Mouse (Mus musculus): ENCODE results near the gene Dach1. TPM values are rescaled to one million over a fixed set of nuclear protein-coding genes. Genes with fewer than 3 reads are reported as not detected.

Dach1 gene
- polyA plus RNA-seq, 1 experiment from 2014 or later = 2.1 TPM

DNA sequence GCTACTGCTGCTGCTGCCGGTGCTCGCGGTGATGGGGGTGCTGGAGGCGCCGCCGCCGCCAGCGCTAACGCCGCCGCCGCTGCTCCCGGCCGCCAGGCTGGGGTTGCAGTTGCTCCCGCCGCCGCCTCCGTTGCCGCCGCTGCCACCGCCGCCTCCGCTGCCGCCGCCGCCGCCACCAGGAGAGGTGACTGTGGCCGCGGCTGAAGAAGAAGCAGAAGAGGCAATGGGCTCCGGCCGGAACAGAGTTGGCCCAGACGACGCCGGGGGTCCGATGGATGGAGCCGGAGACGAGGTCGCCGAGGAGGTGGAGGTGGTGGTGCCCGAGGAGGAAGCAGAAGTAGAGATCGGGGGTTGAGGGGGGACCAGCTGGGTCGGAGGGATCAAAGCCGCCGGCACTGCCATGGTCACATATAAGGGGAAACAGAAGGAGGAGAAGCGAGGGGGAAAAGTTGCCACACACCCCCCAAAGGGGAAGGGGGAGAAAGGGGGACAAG, 610 bp downstream of the Dach1 start:
- under 1% methylated on average over 44 of the region's 45 CpGs for WGBS
- H3K4me2 ChIP-seq (replicated peaks; ENCODE audit: low read depth) = peak overlapping the region; percentile 93
- no peaks in the 10 kb centered on the region for H3K9me3 ChIP-seq (ENCODE audit: control insufficient read depth)
- no peaks in the 10 kb centered on the region for H3K27me3 ChIP-seq (replicated peaks; ENCODE audit: control insufficient read depth, insufficient read depth, low read length)
- no peak for TF ChIP-seq CTCF (IDR thresholded peaks at IDR 0.05; ENCODE audit: low read depth)
- peak overlapping the region; percentile 55 for H3K9ac ChIP-seq (ENCODE audit: low read depth, low read length)
- ATAC-seq = peak; percentile 19; the same call in 1 of the 2 replicates
- peak overlapping the region; percentile 35; the same call in 1 of the 2 replicates for H3K27ac ChIP-seq (ENCODE audit: low read depth, low read length)
- H3K4me1 ChIP-seq (replicated peaks; ENCODE audit: control insufficient read depth, insufficient read depth, low read length) = no peaks in the 10 kb centered on the region
- H3K36me3 ChIP-seq (ENCODE audit: control insufficient read depth, insufficient read depth) = no peaks in the 10 kb centered on the region
- H3K4me3 ChIP-seq (ENCODE audit: low read depth, low read length) = peak overlapping the region; percentile 73

DNA sequence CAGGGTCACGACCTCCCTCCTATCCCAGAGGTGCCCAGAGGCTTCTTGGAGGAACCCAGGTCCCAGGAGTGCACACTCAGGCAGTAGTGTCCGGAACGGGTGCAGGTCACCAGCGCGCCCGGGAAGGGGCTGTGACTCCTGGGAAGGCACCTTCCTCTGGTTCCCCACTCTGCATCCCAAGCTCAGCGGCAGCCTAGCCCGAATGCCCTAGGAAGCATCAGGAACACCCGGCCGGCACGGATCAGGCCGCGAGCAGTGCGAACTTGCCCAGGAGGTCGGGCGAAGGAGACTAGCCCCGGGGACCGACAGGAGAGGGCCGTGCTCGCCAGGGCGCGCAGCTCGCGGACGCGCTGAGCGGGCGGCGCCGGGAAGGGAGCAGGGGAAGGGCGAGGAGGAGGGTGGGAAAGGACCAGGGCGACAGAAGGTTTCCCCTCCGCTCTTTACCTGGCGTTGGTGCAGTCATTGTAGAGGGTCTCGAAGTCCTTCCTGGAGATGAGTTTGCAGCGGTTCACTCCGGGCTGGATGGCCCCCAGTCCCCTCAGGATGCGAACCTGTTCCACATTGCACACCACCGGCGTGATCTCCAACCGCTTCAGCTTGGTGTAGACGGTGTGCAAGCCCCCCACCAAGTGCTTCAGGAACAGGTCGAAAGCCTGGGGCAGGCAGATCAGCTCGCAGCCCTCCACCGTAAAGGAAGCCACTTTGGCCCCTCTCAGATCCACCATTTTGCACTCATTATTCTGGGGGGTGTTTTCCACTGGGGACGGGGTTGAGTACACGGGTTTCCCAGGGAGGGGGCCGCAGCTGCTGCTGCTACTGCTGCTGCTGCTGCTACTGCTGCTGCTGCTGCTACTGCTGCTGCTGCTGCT, 1.3 kb downstream of the Dach1 start:
- Histone ChIP-seq H3K36me3 (ENCODE audit: control insufficient read depth, insufficient read depth) (no peaks in the 10 kb centered on the region), H3K27ac (ENCODE audit: low read depth, low read length) (peak overlapping the region; percentile 35; the same call in 1 of the 2 replicates), H3K4me3 (ENCODE audit: low read depth, low read length) (peak overlapping the region; percentile 73), H3K4me2 (replicated peaks; ENCODE audit: low read depth) (peak overlapping the region; percentile 93), H3K27me3 (replicated peaks; ENCODE audit: control insufficient read depth, insufficient read depth, low read length) (no peaks in the 10 kb centered on the region), H3K9ac (ENCODE audit: low read depth, low read length) (peak overlapping the region; percentile 55), H3K9me3 (ENCODE audit: control insufficient read depth) (no peaks in the 10 kb centered on the region), H3K4me1 (replicated peaks; ENCODE audit: control insufficient read depth, insufficient read depth, low read length) (no peaks in the 10 kb centered on the region)
- peak; percentile 15; the same call in 1 of the 2 replicates for TF ChIP-seq CTCF (IDR thresholded peaks at IDR 0.05; ENCODE audit: low read depth)
- WGBS = under 1% methylated on average over 45 of the region's 48 CpGs
- peak; percentile 67 for ATAC-seq

DNA sequence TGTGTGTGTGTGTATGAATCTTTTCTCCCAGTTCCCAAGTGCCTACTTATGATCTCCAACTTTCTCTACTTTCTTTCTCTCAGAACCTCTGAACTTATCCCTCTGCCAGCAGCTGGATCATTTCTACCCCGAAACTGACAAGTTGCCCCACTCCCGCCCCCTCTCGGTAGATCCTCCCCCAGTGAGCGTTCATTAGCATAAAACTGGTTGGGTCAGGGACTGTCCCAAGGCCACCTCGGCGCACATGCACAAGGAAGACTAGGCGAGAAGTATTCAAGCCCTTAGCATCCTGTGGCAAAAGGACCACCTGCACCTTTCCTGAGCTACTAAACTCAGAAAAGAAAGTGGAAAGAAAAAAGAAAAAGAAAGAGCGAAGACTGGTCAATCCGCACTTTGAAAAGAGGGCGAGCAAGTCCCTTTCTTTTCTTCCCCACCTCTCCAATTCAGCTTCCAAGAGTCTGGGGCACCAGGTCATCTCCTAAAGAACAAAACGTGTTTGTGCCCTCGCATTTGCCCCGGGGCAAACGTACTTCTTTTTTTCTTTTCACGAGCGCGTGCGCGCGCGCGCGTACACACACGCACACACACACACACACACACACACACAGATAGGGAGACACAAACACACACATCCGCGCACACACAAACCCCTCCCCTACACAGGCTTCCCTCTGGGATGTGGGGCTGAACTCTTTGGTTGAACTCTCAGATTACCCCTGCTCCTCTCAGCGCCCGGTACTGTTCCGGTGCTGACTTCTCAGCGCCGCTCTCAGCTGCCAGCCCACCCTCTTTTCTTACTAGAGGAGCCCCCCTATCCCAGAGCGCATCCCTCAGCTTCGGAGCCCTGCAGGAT, 2.2 kb downstream of the Dach1 start:
- no peaks in the 10 kb centered on the region for H3K27me3 ChIP-seq (replicated peaks; ENCODE audit: control insufficient read depth, insufficient read depth, low read length)
- H3K4me2 ChIP-seq (replicated peaks; ENCODE audit: low read depth) = peak overlapping the region; percentile 93
- WGBS = 3% methylated on average over 33 of the region's 33 CpGs
- H3K27ac ChIP-seq (ENCODE audit: low read depth, low read length) = peak overlapping the region; percentile 35; the same call in 1 of the 2 replicates
- H3K4me1 ChIP-seq (replicated peaks; ENCODE audit: control insufficient read depth, insufficient read depth, low read length) = no peaks in the 10 kb centered on the region
- H3K9ac ChIP-seq (ENCODE audit: low read depth, low read length) = peak overlapping the region; percentile 55
- peak overlapping the region; percentile 73 for H3K4me3 ChIP-seq (ENCODE audit: low read depth, low read length)
- TF ChIP-seq CTCF (IDR thresholded peaks at IDR 0.05; ENCODE audit: low read depth) = peak; percentile 57
- no peaks in the 10 kb centered on the region for H3K9me3 ChIP-seq (ENCODE audit: control insufficient read depth)
- H3K36me3 ChIP-seq (ENCODE audit: control insufficient read depth, insufficient read depth) = no peaks in the 10 kb centered on the region
- ATAC-seq = peak; percentile 43

DNA sequence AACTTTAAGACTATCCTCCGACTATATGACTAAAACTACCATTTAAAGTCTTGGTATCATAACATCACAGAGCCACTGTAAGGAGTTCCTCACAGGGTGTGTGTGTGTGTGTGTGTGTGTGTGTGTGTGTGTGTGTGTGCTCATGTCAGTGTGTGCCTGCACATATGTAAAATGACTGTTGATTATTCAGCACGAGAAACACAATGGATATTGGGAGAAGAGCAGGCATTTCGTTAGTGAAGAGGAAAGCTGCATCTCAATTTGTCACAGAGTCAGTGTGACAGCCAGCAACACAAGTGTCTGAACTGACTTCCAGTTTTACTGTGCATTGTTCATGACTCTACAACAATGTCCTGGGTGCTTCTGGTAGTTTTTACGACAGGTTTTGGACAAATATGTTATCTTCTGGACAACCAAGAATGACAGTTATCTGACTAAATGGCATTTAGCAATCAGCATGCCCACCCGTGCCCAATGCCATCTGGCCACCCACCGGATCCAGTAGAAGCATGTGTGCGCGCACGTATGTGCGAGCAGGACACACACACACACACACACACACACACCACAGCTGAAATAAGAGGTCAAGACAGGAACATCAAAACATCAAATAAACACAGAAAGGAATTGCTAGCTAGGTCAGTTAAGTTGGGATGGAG, 3.1 kb downstream of the Dach1 start:
- Histone ChIP-seq H3K9me3 (ENCODE audit: control insufficient read depth) (no peaks in the 10 kb centered on the region), H3K9ac (ENCODE audit: low read depth, low read length) (no peak overlapping the region), H3K27ac (ENCODE audit: low read depth, low read length) (no peak overlapping the region), H3K36me3 (ENCODE audit: control insufficient read depth, insufficient read depth) (no peaks in the 10 kb centered on the region), H3K4me3 (ENCODE audit: low read depth, low read length) (0 out of 2 replicates have a peak overlapping the region, but pooled peaks have one; percentile 73), H3K27me3 (replicated peaks; ENCODE audit: control insufficient read depth, insufficient read depth, low read length) (no peaks in the 10 kb centered on the region), H3K4me1 (replicated peaks; ENCODE audit: control insufficient read depth, insufficient read depth, low read length) (no peaks in the 10 kb centered on the region), H3K4me2 (replicated peaks; ENCODE audit: low read depth) (peak overlapping the region; percentile 93)
- WGBS = 82% methylated on average over 10 of the region's 10 CpGs
- ATAC-seq = no peak
- no peak for TF ChIP-seq CTCF (IDR thresholded peaks at IDR 0.05; ENCODE audit: low read depth)

DNA sequence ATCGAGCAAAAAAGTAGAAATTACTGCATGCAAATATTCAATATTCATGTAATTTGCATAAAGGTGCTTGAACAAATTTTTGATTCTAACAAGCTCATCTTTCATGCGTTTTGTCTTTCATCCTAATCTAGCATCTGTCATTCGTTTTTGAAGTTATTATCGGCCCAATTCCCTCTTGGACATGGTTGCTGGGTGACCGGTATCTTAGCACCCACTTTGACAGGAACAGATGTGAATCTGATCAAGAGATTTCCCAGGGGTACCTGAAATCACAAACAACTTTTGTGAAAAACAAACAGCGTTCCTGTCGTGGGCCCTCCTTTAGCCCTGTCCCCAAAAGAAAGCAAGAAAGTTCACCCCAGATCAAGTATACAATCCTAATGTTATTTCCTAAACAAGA, 12.8 kb downstream of the Dach1 start:
- H3K4me3 ChIP-seq (ENCODE audit: low read depth, low read length) = no peak overlapping the region
- H3K4me1 ChIP-seq (replicated peaks; ENCODE audit: control insufficient read depth, insufficient read depth, low read length) = no peaks in the 10 kb centered on the region
- no peak for ATAC-seq
- no peak overlapping the region for H3K4me2 ChIP-seq (replicated peaks; ENCODE audit: low read depth)
- no peaks in the 10 kb centered on the region for H3K27me3 ChIP-seq (replicated peaks; ENCODE audit: control insufficient read depth, insufficient read depth, low read length)
- no peak overlapping the region for H3K27ac ChIP-seq (ENCODE audit: low read depth, low read length)
- H3K9me3 ChIP-seq (ENCODE audit: control insufficient read depth) = no peaks in the 10 kb centered on the region
- no peak overlapping the region for H3K9ac ChIP-seq (ENCODE audit: low read depth, low read length)
- TF ChIP-seq CTCF (IDR thresholded peaks at IDR 0.05; ENCODE audit: low read depth) = no peak
- 71% methylated on average over 7 of the region's 7 CpGs for WGBS
- no peaks in the 10 kb centered on the region for H3K36me3 ChIP-seq (ENCODE audit: control insufficient read depth, insufficient read depth)
